Mouse (Mus musculus): ENCODE data around the gene Pde7b. TPM values are rescaled to one million over a fixed set of nuclear protein-coding genes. Genes with fewer than 3 reads are reported as not detected.

Gene Pde7b
- polyA plus RNA-seq (2015; fragmentation: Illumina TruSeq; extraction: RNeasy Lipid Tissue Mini Kit (QIAGEN cat#74804); ENCODE audit: insufficient read depth, low read depth, low replicate concordance) = 2.1 TPM

GRCm38 (mm10) chr10:20724906-20725305 is at the start of gene Pde7b:
Gene Pde7b (minus strand): TSS chr10:20725078.

Other genes starting within 250 kb of the Pde7b start
- gene Ahi1, start 227.5 kb upstream of the Pde7b start, polyA plus RNA-seq (2015; fragmentation: Illumina TruSeq; extraction: RNeasy Lipid Tissue Mini Kit (QIAGEN cat#74804); ENCODE audit: insufficient read depth, low read depth, low replicate concordance) = 2.8 TPM